Mouse (Mus musculus): Measurements from ENCODE around the gene Sel1l3.

The Sel1l3 gene

GRCm38 (mm10) chr5:53214362-53214761 is 635 bp upstream of the Sel1l3 start:
- DNase-seq (ENCODE audit: low read depth in 2 of 2, low spot score in 2 of 2): no peak

- DNase-seq (ENCODE audit: low read depth in 2 of 2, low spot score in 2 of 2): no peak
Measured at GRCm38 (mm10) chr5:53212782-53213710, 681 bp downstream of the Sel1l3 start.

GRCm38 (mm10) chr5:53212087-53212781 is 1.5 kb downstream of the Sel1l3 start:
- no peak for DNase-seq (ENCODE audit: low read depth in 2 of 2, low spot score in 2 of 2)

- DNase-seq (ENCODE audit: low read depth in 2 of 2, low spot score in 2 of 2): no peak
Measured at GRCm38 (mm10) chr5:53211241-53211640, 2.5 kb downstream of the Sel1l3 start.

- DNase-seq (ENCODE audit: low read depth in 2 of 2, low spot score in 2 of 2): no peak
Measured at GRCm38 (mm10) chr5:53210481-53210880, 3.2 kb downstream of the Sel1l3 start.

GRCm38 (mm10) chr5:53209773-53210172 is 4.0 kb downstream of the Sel1l3 start:
- no peak for DNase-seq (ENCODE audit: low read depth in 2 of 2, low spot score in 2 of 2)

GRCm38 (mm10) chr5:53208731-53209130 is 5.0 kb downstream of the Sel1l3 start:
- DNase-seq (ENCODE audit: low read depth in 2 of 2, low spot score in 2 of 2): no peak

GRCm38 (mm10) chr5:53206575-53206974 is 7.2 kb downstream of the Sel1l3 start:
- no peak for DNase-seq (ENCODE audit: low read depth in 2 of 2, low spot score in 2 of 2)

GRCm38 (mm10) chr5:53202748-53203147 is 11.0 kb downstream of the Sel1l3 start:
- DNase-seq (ENCODE audit: low read depth in 2 of 2, low spot score in 2 of 2): no peak

- no peak for DNase-seq (ENCODE audit: low read depth in 2 of 2, low spot score in 2 of 2)
Measured at GRCm38 (mm10) chr5:53200825-53201224, 12.9 kb downstream of the Sel1l3 start.

- no peak for DNase-seq (ENCODE audit: low read depth in 2 of 2, low spot score in 2 of 2)
Measured at GRCm38 (mm10) chr5:53198408-53198807, 15.3 kb downstream of the Sel1l3 start.

GRCm38 (mm10) chr5:53196387-53197088 is 17.2 kb downstream of the Sel1l3 start:
- no peak for DNase-seq (ENCODE audit: low read depth in 2 of 2, low spot score in 2 of 2)

GRCm38 (mm10) chr5:53194841-53195240 is 18.9 kb downstream of the Sel1l3 start:
- no peak for DNase-seq (ENCODE audit: low read depth in 2 of 2, low spot score in 2 of 2)

- no peak for DNase-seq (ENCODE audit: low read depth in 2 of 2, low spot score in 2 of 2)
Measured at GRCm38 (mm10) chr5:53194421-53194820, 19.3 kb downstream of the Sel1l3 start.

- DNase-seq (ENCODE audit: low read depth in 2 of 2, low spot score in 2 of 2): no peak
Measured at GRCm38 (mm10) chr5:53193092-53194030, 20.4 kb downstream of the Sel1l3 start.

- DNase-seq (ENCODE audit: low read depth in 2 of 2, low spot score in 2 of 2): no peak
Measured at GRCm38 (mm10) chr5:53188608-53189007, 25.1 kb downstream of the Sel1l3 start.

- DNase-seq (ENCODE audit: low read depth in 2 of 2, low spot score in 2 of 2): no peak
Measured at GRCm38 (mm10) chr5:53187245-53187644, 26.5 kb downstream of the Sel1l3 start.

- DNase-seq (ENCODE audit: low read depth in 2 of 2, low spot score in 2 of 2): no peak
Measured at GRCm38 (mm10) chr5:53185803-53186202, 27.9 kb downstream of the Sel1l3 start.

- no peak for DNase-seq (ENCODE audit: low read depth in 2 of 2, low spot score in 2 of 2)
Measured at GRCm38 (mm10) chr5:53179965-53180364, 33.8 kb downstream of the Sel1l3 start.

GRCm38 (mm10) chr5:53176703-53177102 is 37.0 kb downstream of the Sel1l3 start:
- no peak for DNase-seq (ENCODE audit: low read depth in 2 of 2, low spot score in 2 of 2)

- DNase-seq (ENCODE audit: low read depth in 2 of 2, low spot score in 2 of 2): no peak
Measured at GRCm38 (mm10) chr5:53176075-53176474, 37.7 kb downstream of the Sel1l3 start.
